Mouse (Mus musculus) heart, adult 9 months (tissue): ENCODE data around the gene Fam222b.

Source experiments
- DNase-seq, 2 experiments: peaks; one replicate each; pipeline ENCODE4 v3.0.0; 2022; ENCODE audit warnings: low spot score in 2 of 2

The Fam222b gene

GRCm38 (mm10) chr11:78164924-78165760, 70.7 kb downstream of the Fam222b start, which contains the start of gene Traf4:
Gene Traf4 (minus strand): TSS chr11:78165589.
- DNase-seq = peak; percentile 77 to 84

- no peak for DNase-seq
Measured at GRCm38 (mm10) chr11:78165761-78166109, 71.3 kb downstream of the Fam222b start.

GRCm38 (mm10) chr11:78166161-78166560, 71.7 kb downstream of the Fam222b start:
- no peak for DNase-seq

GRCm38 (mm10) chr11:78166640-78167039, 72.2 kb downstream of the Fam222b start:
- no peak for DNase-seq

- DNase-seq = no peak
Measured at GRCm38 (mm10) chr11:78167257-78167959, 72.9 kb downstream of the Fam222b start.

- DNase-seq = no peak
Measured at GRCm38 (mm10) chr11:78168541-78169468, 74.3 kb downstream of the Fam222b start.

GRCm38 (mm10) chr11:78170306-78170705, 75.8 kb downstream of the Fam222b start:
- no peak for DNase-seq

- DNase-seq = no peak
Measured at GRCm38 (mm10) chr11:78171328-78171727, 76.9 kb downstream of the Fam222b start.

- no peak for DNase-seq
Measured at GRCm38 (mm10) chr11:78172034-78172747, 77.7 kb downstream of the Fam222b start.

- DNase-seq = no peak
Measured at GRCm38 (mm10) chr11:78172748-78173383, 78.4 kb downstream of the Fam222b start.

GRCm38 (mm10) chr11:78174506-78174905, 80.0 kb downstream of the Fam222b start:
- no peak for DNase-seq

- no peak for DNase-seq
Measured at GRCm38 (mm10) chr11:78175771-78176401, 81.4 kb downstream of the Fam222b start.

GRCm38 (mm10) chr11:78176402-78176862, 82.0 kb downstream of the Fam222b start, which contains the start of the genes Nek8 and Tlcd1:
Gene Nek8 (minus strand): TSS chr11:78176675.
Gene Tlcd1 (plus strand): TSS chr11:78176711.
- peak; percentile 93 to 96 for DNase-seq

- no peak for DNase-seq
Measured at GRCm38 (mm10) chr11:78176905-78177331, 82.5 kb downstream of the Fam222b start.

GRCm38 (mm10) chr11:78177437-78177836, 83.0 kb downstream of the Fam222b start:
- DNase-seq = no peak

- peak; percentile 96 to 97 for DNase-seq
Measured at GRCm38 (mm10) chr11:78177903-78178858, 83.7 kb downstream of the Fam222b start.

GRCm38 (mm10) chr11:78178859-78179437, 84.5 kb downstream of the Fam222b start:
- DNase-seq = peak; percentile 55 to 57

GRCm38 (mm10) chr11:78179438-78179999, 85.1 kb downstream of the Fam222b start:
- no peak for DNase-seq
